Mouse (Mus musculus): ENCODE measurements around the gene Vmn1r131.
"Not testable (repeated sequence)": the region's sequence is repeated elsewhere in the genome, so short reads cannot be mapped to it uniquely, and the experiment has no call there.

Vmn1r131 gene

GRCm38 (mm10) chr7:21545990-21546389, at the start of gene Vmn1r131:
Vmn1r131 (minus strand) TSS chr7:21546090.
- not testable (repeated sequence) for DNase-seq (ENCODE audit: low read depth)

- DNase-seq (ENCODE audit: low read depth): not testable (repeated sequence)
These were observed 34.4 kb downstream of the Vmn1r131 start, which contains the start of gene Vmn1r130 for GRCm38 (mm10) chr7:21511480-21511879. Vmn1r130 (plus strand) TSS chr7:21511780.

Measured in c-Kit-positive CD71-positive TER-119-negative erythroid progenitor cells, embryonic 14.5 days (primary cell).